Mouse (Mus musculus): ENCODE data around the gene Smpdl3b. TPM values are rescaled to one million over a fixed set of nuclear protein-coding genes. Genes with fewer than 3 reads are reported as not detected.
"Not testable (repeated sequence)": the region's sequence is repeated elsewhere in the genome, so short reads cannot be mapped to it uniquely, and the experiment has no call there.

The Smpdl3b gene
- total and polyA plus RNA-seq, 3 experiments = 0.08 to 0.33 TPM; not detected in 1

DNA sequence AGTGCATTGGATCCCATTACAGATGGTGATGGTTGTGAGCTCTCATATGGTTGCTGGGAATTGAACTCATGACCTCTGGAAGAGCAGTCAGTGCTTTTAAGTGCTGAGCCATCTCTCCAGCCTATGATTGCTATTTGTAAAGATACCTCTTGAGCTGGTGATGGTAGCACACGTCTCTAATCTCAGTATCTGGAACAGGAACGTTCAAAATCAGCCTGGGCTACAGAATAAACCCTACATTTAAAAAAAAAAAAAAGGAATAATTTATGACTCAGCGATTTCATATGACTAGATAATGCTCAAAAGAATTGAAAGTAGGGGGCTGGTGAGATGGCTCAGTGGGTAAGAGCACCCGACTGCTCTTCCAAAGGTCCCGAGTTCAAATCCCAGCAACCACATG, 46.2 kb upstream of the Smpdl3b start:
- Histone ChIP-seq H3K9me3 (replicated peaks) (no peaks in the 10 kb centered on the region), H3K36me3 (replicated peaks) (no peaks in the 10 kb centered on the region), H3K27me3 (ENCODE audit: insufficient read depth, low read length) (peaks cover 22% of the 10 kb centered on the region), H3K4me3 (ENCODE audit: low read depth, low read length) (no peak overlapping the region), H3K4me1 (ENCODE audit: insufficient read depth, low read depth, low read length) (peaks cover 37% of the 10 kb centered on the region)
- ATAC-seq (ENCODE audit: extremely low read depth, insufficient number of reproducible peaks, low FRiP score, poor library complexity, severe bottlenecking) = no peak
- TF ChIP-seq POLR2AphosphoS5 (IDR thresholded peaks at IDR 0.05; ENCODE audit: insufficient replicate concordance, low read depth, low read length) (no peak), GATA1 (IDR thresholded peaks at IDR 0.05; ENCODE audit: borderline replicate concordance, low read length) (no peak), GATA2 (IDR thresholded peaks at IDR 0.05; ENCODE audit: borderline replicate concordance, low read depth, low read length) (no peak), TAL1 (conservative IDR thresholded peaks at IDR 0.05; ENCODE audit: low read depth, low read length) (no peak), CTCF (IDR thresholded peaks at IDR 0.05; ENCODE audit: low read depth, low read length) (no peak)
- no peak for DNase-seq (ENCODE audit: low spot score)

DNA sequence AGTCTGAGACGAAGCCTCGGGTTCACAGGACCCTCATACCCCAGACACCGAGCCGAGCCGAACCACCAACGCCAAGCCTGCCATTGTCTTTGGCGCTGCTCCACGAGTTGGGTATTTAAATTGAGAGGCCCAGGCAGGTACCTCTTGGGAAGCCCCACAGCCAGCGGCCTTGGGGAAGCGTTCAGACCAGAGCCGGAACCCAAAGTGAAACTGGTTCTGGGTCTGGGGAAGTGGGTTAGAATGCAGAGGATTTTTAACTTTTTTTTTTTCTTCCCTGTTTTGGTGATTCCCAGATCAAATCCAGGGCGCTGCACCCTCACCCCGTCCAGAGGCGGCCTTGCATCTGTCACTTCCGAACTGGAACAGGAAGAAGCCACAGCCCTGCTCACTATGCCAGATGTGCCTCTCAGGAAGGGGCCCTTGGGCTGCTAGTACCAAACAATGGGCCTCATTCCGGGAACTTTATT, 45.2 kb upstream of the Smpdl3b start:
- ATAC-seq (ENCODE audit: extremely low read depth, insufficient number of reproducible peaks, low FRiP score, poor library complexity, severe bottlenecking) (no peak), DNase-seq (ENCODE audit: low spot score) (no peak)
- Histone ChIP-seq H3K9me3 (replicated peaks) (no peaks in the 10 kb centered on the region), H3K4me1 (ENCODE audit: insufficient read depth, low read depth, low read length) (peaks cover 30% of the 10 kb centered on the region), H3K27me3 (ENCODE audit: insufficient read depth, low read length) (peaks cover 32% of the 10 kb centered on the region), H3K36me3 (replicated peaks) (no peaks in the 10 kb centered on the region), H3K4me3 (ENCODE audit: low read depth, low read length) (no peak overlapping the region)
- TF ChIP-seq POLR2AphosphoS5 (IDR thresholded peaks at IDR 0.05; ENCODE audit: insufficient replicate concordance, low read depth, low read length) (no peak), GATA2 (IDR thresholded peaks at IDR 0.05; ENCODE audit: borderline replicate concordance, low read depth, low read length) (no peak), CTCF (IDR thresholded peaks at IDR 0.05; ENCODE audit: low read depth, low read length) (no peak), TAL1 (conservative IDR thresholded peaks at IDR 0.05; ENCODE audit: low read depth, low read length) (no peak), GATA1 (IDR thresholded peaks at IDR 0.05; ENCODE audit: borderline replicate concordance, low read length) (no peak)

DNA sequence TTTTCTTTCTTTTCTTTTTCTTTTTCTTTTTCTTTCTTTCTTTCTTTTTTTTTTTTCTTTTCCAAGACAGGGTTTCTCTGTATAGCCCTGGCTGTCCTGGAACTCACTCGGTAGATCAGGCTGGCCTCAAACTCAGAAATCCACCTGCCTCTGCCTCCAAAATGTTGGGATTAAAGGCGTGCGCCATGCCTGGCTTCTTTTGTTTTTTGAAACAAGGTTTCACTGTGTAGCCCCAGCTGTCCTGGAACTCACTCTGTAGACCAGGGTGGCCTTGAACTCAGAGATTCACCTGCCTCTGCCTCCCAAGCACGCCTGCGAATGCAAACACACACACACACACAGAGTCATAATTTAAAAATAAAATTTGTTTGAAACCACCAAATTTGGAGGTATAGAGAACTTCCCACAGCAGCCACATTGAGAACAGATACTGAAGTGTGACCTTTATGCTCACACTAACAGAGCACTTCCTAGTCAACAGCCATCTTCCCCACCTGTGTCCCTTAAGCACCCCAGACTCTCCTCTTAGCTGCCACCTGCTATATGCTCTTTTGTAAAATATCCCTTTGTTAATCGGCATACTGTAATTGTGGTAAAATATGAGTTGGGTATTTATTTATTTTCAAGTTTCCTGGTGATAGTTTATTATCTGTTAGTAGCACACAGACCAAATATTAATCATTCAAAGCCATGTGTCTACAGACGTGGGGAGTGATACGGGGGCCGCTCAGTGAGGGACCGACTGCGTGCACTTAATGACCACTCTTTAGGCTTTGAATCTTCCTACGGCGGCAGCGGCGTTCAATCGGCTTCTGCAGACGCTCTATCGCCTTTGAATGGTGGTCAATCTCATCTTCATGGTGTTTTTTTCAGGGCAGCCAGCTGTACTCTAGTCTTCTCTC, 44.4 kb upstream of the Smpdl3b start:
- ATAC-seq (ENCODE audit: extremely low read depth, insufficient number of reproducible peaks, low FRiP score, poor library complexity, severe bottlenecking) = no peak
- Histone ChIP-seq H3K27me3 (ENCODE audit: insufficient read depth, low read length) (peaks cover 33% of the 10 kb centered on the region), H3K36me3 (replicated peaks) (no peaks in the 10 kb centered on the region), H3K4me1 (ENCODE audit: insufficient read depth, low read depth, low read length) (peaks cover 29% of the 10 kb centered on the region), H3K4me3 (ENCODE audit: low read depth, low read length) (no peak overlapping the region), H3K9me3 (replicated peaks) (no peaks in the 10 kb centered on the region)
- TF ChIP-seq GATA2 (IDR thresholded peaks at IDR 0.05; ENCODE audit: borderline replicate concordance, low read depth, low read length) = no peak
- no peak for TF ChIP-seq POLR2AphosphoS5 (IDR thresholded peaks at IDR 0.05; ENCODE audit: insufficient replicate concordance, low read depth, low read length)
- no peak for TF ChIP-seq CTCF (IDR thresholded peaks at IDR 0.05; ENCODE audit: low read depth, low read length)
- no peak for TF ChIP-seq GATA1 (IDR thresholded peaks at IDR 0.05; ENCODE audit: borderline replicate concordance, low read length)
- no peak for TF ChIP-seq TAL1 (conservative IDR thresholded peaks at IDR 0.05; ENCODE audit: low read depth, low read length)
- no peak for DNase-seq (ENCODE audit: low spot score)

- TF ChIP-seq TAL1 (conservative IDR thresholded peaks at IDR 0.05; ENCODE audit: low read depth, low read length) = no peak
- no peak for TF ChIP-seq POLR2AphosphoS5 (IDR thresholded peaks at IDR 0.05; ENCODE audit: insufficient replicate concordance, low read depth, low read length)
- no peak for TF ChIP-seq GATA1 (IDR thresholded peaks at IDR 0.05; ENCODE audit: borderline replicate concordance, low read length)
- no peak for TF ChIP-seq GATA2 (IDR thresholded peaks at IDR 0.05; ENCODE audit: borderline replicate concordance, low read depth, low read length)
- TF ChIP-seq CTCF (IDR thresholded peaks at IDR 0.05; ENCODE audit: low read depth, low read length) = no peak
- H3K4me1 ChIP-seq (ENCODE audit: insufficient read depth, low read depth, low read length) = peaks cover 35% of the 10 kb centered on the region
- no peaks in the 10 kb centered on the region for H3K9me3 ChIP-seq (replicated peaks)
- H3K27me3 ChIP-seq (ENCODE audit: insufficient read depth, low read length) = peaks cover 44% of the 10 kb centered on the region
- H3K36me3 ChIP-seq (replicated peaks) = no peaks in the 10 kb centered on the region
- ATAC-seq (ENCODE audit: extremely low read depth, insufficient number of reproducible peaks, low FRiP score, poor library complexity, severe bottlenecking) (no peak), DNase-seq (ENCODE audit: low spot score) (no peak)
- H3K4me3 ChIP-seq (ENCODE audit: low read depth, low read length) = no peak overlapping the region
Observed at GRCm38 (mm10) chr4:132799845-132800244, 42.8 kb upstream of the Smpdl3b start.

- DNase-seq (ENCODE audit: low spot score); H3K4me3 ChIP-seq (ENCODE audit: low read depth, low read length); H3K36me3 ChIP-seq (replicated peaks); ATAC-seq (ENCODE audit: extremely low read depth, insufficient number of reproducible peaks, low FRiP score, poor library complexity, severe bottlenecking); H3K9me3 ChIP-seq (replicated peaks): not testable (repeated sequence)
- peaks cover 54% of the 10 kb centered on the region for H3K27me3 ChIP-seq (ENCODE audit: insufficient read depth, low read length)
- H3K4me1 ChIP-seq (ENCODE audit: insufficient read depth, low read depth, low read length) = peaks cover 32% of the 10 kb centered on the region
Observed at GRCm38 (mm10) chr4:132798666-132799065, 41.6 kb upstream of the Smpdl3b start.

- no peaks in the 10 kb centered on the region for H3K9me3 ChIP-seq (replicated peaks)
- H3K4me1 ChIP-seq (ENCODE audit: insufficient read depth, low read depth, low read length) = peaks cover 32% of the 10 kb centered on the region
- DNase-seq (ENCODE audit: low spot score) (no peak), ATAC-seq (ENCODE audit: extremely low read depth, insufficient number of reproducible peaks, low FRiP score, poor library complexity, severe bottlenecking) (no peak)
- TF ChIP-seq TAL1 (conservative IDR thresholded peaks at IDR 0.05; ENCODE audit: low read depth, low read length) (no peak), GATA1 (IDR thresholded peaks at IDR 0.05; ENCODE audit: borderline replicate concordance, low read length) (no peak), CTCF (IDR thresholded peaks at IDR 0.05; ENCODE audit: low read depth, low read length) (no peak), POLR2AphosphoS5 (IDR thresholded peaks at IDR 0.05; ENCODE audit: insufficient replicate concordance, low read depth, low read length) (no peak), GATA2 (IDR thresholded peaks at IDR 0.05; ENCODE audit: borderline replicate concordance, low read depth, low read length) (no peak)
- H3K4me3 ChIP-seq (ENCODE audit: low read depth, low read length) = no peak overlapping the region
- peaks cover 55% of the 10 kb centered on the region for H3K27me3 ChIP-seq (ENCODE audit: insufficient read depth, low read length)
- no peaks in the 10 kb centered on the region for H3K36me3 ChIP-seq (replicated peaks)
Observed at GRCm38 (mm10) chr4:132798028-132798427, 41.0 kb upstream of the Smpdl3b start.
